Mouse (Mus musculus): ENCODE measurements at regions not wholly inside any gene's neighbourhood (a gene's known extent, or its start where the extent isn't known, plus 50 kb on each side); places are given as distances from the start of the nearest gene placed in this dataset.
A peak's percentile ranks its signal among the peaks of the same experiment; 100 is the strongest.

DNA sequence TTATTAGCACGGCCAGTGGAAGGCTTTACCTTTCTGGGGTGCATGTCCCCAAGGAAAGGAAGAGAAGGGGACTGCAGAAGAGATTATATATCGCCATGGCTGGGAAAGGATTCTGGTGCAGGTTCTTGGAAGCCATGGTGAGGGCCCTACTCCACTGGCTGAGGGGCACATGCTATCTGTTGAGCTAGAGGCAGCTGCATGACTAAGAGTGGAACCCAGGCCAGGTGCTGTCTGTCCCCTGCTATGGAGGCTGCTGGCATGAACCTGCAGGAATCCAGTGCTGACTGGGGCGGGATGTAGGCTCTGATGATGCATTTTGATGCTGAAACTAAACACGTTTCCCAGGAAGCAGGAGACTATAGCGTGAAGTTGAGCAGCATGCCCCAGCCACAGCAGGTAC is 77.9 kb downstream of the Sik1 start:
- no peak for DNase-seq

- DNase-seq = no peak
These were observed 76.1 kb downstream of the Sik1 start for GRCm38 (mm10) chr17:31779466-31779865.

GRCm38 (mm10) chr17:31782251-31782650 is 73.4 kb downstream of the Sik1 start:
- DNase-seq = no peak

- no peak for DNase-seq
These were observed 72.5 kb downstream of the Sik1 start for GRCm38 (mm10) chr17:31783071-31783470.

- DNase-seq = no peak
These were observed 67.3 kb downstream of the Sik1 start for GRCm38 (mm10) chr17:31788316-31788715.

DNA sequence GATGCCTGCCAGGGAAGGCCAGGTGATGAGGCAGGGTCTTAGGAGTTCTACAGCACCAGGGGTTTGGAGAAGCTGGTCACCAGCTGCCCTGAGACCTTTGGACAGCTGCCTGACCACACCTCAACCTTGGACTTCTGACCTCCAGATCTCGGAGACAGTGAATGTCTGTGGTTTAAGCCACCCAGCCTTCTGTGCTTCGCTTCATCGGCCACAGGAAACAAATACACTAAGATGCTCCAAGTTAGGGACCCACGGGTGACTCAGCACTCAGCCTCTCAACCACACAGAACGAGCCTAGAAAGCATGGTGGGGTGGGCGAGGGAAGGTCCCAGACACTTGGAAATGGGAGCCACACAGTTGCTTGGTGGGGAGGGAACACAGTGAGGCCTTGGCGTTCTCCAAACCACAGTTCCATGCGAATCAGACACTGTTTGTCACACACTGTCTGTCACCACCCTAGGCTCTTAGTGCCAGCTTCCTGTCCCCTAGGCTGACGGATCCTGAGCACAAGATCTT is 66.5 kb downstream of the Sik1 start:
- no peak for DNase-seq

DNA sequence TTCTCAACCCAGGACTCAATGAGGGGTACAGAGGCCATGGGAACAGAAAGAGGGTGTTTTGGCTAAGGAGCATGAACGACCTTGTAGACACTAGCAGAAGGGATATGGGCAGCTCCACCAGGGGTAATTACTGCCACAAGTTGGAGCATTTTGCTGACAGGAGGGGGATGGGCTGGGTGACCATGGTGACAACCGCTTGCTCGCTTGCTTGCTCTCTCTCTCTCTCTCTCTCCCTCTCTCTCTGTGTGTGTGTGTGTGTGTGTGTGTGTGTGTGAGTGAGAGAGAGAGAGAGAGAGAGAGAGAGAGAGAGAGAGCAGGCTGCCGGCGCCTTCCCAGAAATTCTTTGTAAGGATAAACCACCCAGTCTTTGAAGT is 65.7 kb downstream of the Sik1 start:
- DNase-seq = no peak

- peak; percentile 57 for DNase-seq
These were observed 65.1 kb downstream of the Sik1 start for GRCm38 (mm10) chr17:31790280-31791063.

- no peak for DNase-seq
These were observed 63.9 kb downstream of the Sik1 start for GRCm38 (mm10) chr17:31791656-31792055.

GRCm38 (mm10) chr17:31793040-31793439 is 62.6 kb downstream of the Sik1 start:
- no peak for DNase-seq

DNA sequence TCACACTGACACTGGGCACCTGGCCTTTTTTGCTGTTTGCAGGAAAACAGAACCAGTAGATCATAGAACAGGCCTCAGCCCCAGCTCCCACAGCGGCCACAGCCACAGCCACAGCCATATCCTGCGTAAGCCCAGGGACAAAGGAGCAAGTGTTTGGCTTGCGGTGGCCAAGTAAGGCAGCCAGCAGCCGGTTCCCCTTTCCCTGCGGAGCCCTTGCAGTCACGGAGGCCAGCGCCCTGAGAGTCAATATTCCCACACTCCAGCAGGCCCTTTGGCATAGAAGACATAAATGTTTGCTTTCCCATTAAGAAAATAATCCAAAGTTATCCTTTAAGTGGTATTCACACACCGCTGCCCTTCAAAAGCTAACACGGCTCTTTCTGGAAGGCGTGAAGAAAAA is 62.1 kb downstream of the Sik1 start:
- DNase-seq = no peak

- DNase-seq = no peak
These were observed 61.6 kb downstream of the Sik1 start for GRCm38 (mm10) chr17:31793964-31794363.
